Mouse (Mus musculus) adrenal gland, postnatal 36 days (tissue): ENCODE results near the gene Hspa1a. TPM values are rescaled to one million over a fixed set of nuclear protein-coding genes. Genes with fewer than 3 reads are reported as not detected.
"Not testable (repeated sequence)": the region's sequence is repeated elsewhere in the genome, so short reads cannot be mapped to it uniquely, and the experiment has no call there.

Experiments used
- DNase-seq, 2 experiments: peaks; one replicate each; pipeline ENCODE4 v3.0.0; 2021; ENCODE audit warnings: mixed read lengths in 1 of 2
- total RNA-seq, 2 experiments: library from RNA; stranded (reverse); gene quantifications; 2 replicates each; pipeline ENCODE4 v1.2.3; 2021

Hspa1a gene
- total RNA-seq, 2 experiments from 2014 or later = 36.0 to 86.1 TPM

- DNase-seq = no peak
Observed at GRCm38 (mm10) chr17:34965627-34966026, 6.3 kb downstream of the Hspa1a start.

GRCm38 (mm10) chr17:34964640-34965049 is 7.3 kb downstream of the Hspa1a start:
- peak in 1 of 2 experiments; percentile 35 for DNase-seq

- no peak for DNase-seq
Observed at GRCm38 (mm10) chr17:34962841-34963240, 9.1 kb downstream of the Hspa1a start.

GRCm38 (mm10) chr17:34962125-34962524 is 9.8 kb downstream of the Hspa1a start:
- DNase-seq = no peak

- no peak for DNase-seq
Observed at GRCm38 (mm10) chr17:34960702-34961493, 11.1 kb downstream of the Hspa1a start.

GRCm38 (mm10) chr17:34959881-34960515 is 12.0 kb downstream of the Hspa1a start:
- DNase-seq = peak; percentile 61 to 71

GRCm38 (mm10) chr17:34959130-34959778 is 12.7 kb downstream of the Hspa1a start, which contains the start of gene Hspa1b:
Gene Hspa1b, minus strand, starts transcription at chr17:34959238.
- peak; percentile 84 to 88 for DNase-seq

GRCm38 (mm10) chr17:34958734-34959129 is 13.2 kb downstream of the Hspa1a start:
- DNase-seq = not testable (repeated sequence)

GRCm38 (mm10) chr17:34957966-34958365 is 14.0 kb downstream of the Hspa1a start:
- DNase-seq = not testable (repeated sequence)

GRCm38 (mm10) chr17:34957291-34957690 is 14.7 kb downstream of the Hspa1a start:
- DNase-seq = not testable (repeated sequence)

GRCm38 (mm10) chr17:34956340-34956739 is 15.6 kb downstream of the Hspa1a start:
- DNase-seq = no peak

GRCm38 (mm10) chr17:34955884-34956283 is 16.1 kb downstream of the Hspa1a start:
- no peak for DNase-seq

- DNase-seq = no peak
Observed at GRCm38 (mm10) chr17:34954831-34955230, 17.1 kb downstream of the Hspa1a start.

- DNase-seq = no peak
Observed at GRCm38 (mm10) chr17:34953904-34954303, 18.1 kb downstream of the Hspa1a start.

- no peak for DNase-seq
Observed at GRCm38 (mm10) chr17:34953258-34953657, 18.7 kb downstream of the Hspa1a start.

- peak; percentile 82 to 83 for DNase-seq
Observed at GRCm38 (mm10) chr17:34952378-34953040, 19.4 kb downstream of the Hspa1a start.

- no peak for DNase-seq
Observed at GRCm38 (mm10) chr17:34951636-34952377, 20.1 kb downstream of the Hspa1a start.

- no peak for DNase-seq
Observed at GRCm38 (mm10) chr17:34950514-34951455, 21.2 kb downstream of the Hspa1a start.

- DNase-seq = no peak
Observed at GRCm38 (mm10) chr17:34949553-34949969, 22.4 kb downstream of the Hspa1a start.
